Mouse (Mus musculus): Measurements from ENCODE around the gene Gad2. TPM values are rescaled to one million over a fixed set of nuclear protein-coding genes. Genes with fewer than 3 reads are reported as not detected.

Gad2 gene
- polyA plus RNA-seq, 1 experiment from 2014 or later: 0.03 TPM

DNA sequence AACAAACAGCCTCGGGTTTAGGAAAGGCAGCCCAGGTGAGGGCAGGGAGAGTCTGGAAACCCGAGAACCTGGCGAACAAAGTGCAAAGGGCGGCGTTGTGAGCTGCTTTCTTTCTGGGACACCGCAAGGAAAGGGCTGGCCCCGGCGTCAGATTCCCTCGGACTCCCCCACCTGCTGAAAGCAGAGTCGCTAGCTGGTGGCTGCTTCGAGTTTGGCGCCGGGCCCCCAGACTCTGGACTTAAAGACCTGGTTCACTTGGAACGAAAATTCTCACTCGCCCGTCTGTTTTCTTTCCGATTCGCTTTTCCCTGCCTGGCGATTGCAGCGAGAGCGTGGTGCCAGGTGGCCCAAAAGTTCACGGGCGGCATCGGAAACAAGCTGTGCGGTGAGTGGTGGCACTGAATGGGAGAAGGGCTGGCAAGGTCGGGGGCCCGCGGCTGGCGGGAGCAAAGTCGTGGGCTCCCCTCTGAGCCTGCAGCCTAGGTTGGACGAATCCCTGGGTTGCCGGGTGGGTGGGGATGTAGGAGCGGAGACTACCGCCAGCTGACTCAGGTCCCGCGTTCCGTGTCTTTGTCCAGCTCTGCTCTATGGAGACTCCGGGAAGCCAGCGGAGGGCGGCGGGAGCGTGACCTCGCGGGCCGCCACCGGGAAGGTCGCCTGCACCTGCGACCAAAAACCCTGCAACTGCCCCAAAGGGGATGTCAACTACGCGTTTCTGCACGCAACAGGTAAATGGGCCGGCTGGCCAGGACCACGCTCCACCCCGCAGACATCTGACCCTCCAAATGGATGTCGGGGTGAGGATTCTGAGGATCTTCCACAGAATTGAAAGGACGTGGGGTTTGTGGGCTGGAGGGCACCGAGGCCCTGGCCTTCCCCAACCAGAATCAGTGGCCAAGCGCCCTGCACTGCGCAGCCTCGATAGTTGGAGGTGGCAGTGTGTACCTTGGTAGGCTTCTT is 1.4 kb downstream of the Gad2 start:
- WGBS: under 1% methylated on average over 60 of the region's 60 CpGs
- DNase-seq (ENCODE audit: low spot score): peak; percentile 58

GRCm38 (mm10) chr2:22624188-22624975 is 2.4 kb downstream of the Gad2 start:
- 3% methylated on average over 27 of the region's 27 CpGs for WGBS
- no peak overlapping the region for H3K4me3 ChIP-seq
- H3K9me3 ChIP-seq (replicated peaks): no peaks in the 10 kb centered on the region
- H3K36me3 ChIP-seq: no peaks in the 10 kb centered on the region
- H3K27me3 ChIP-seq (ENCODE audit: low read depth, poor library complexity, severe bottlenecking): peaks cover 96% of the 10 kb centered on the region
- H3K4me1 ChIP-seq: peaks cover 25% of the 10 kb centered on the region
- H3K27ac ChIP-seq: no peak overlapping the region
- DNase-seq (ENCODE audit: low spot score): peak; percentile 39

More for the DNA sequence above, 1.4 kb downstream of the Gad2 start:
- Histone ChIP-seq H3K4me1 (peaks cover 25% of the 10 kb centered on the region), H3K27me3 (ENCODE audit: low read depth, poor library complexity, severe bottlenecking) (peaks cover 100% of the 10 kb centered on the region), H3K36me3 (no peaks in the 10 kb centered on the region), H3K27ac (no peak overlapping the region), H3K4me3 (peak overlapping the region; percentile 46), H3K9me3 (replicated peaks) (no peaks in the 10 kb centered on the region)

GRCm38 (mm10) chr2:22625096-22625960 is 3.3 kb downstream of the Gad2 start:
- no peaks in the 10 kb centered on the region for H3K9me3 ChIP-seq (replicated peaks)
- H3K4me3 ChIP-seq: no peak overlapping the region
- 10% methylated on average over 16 of the region's 16 CpGs for WGBS
- no peak overlapping the region for H3K27ac ChIP-seq
- peaks cover 25% of the 10 kb centered on the region for H3K4me1 ChIP-seq
- H3K27me3 ChIP-seq (ENCODE audit: low read depth, poor library complexity, severe bottlenecking): peaks cover 87% of the 10 kb centered on the region
- DNase-seq (ENCODE audit: low spot score): no peak
- no peaks in the 10 kb centered on the region for H3K36me3 ChIP-seq

DNA sequence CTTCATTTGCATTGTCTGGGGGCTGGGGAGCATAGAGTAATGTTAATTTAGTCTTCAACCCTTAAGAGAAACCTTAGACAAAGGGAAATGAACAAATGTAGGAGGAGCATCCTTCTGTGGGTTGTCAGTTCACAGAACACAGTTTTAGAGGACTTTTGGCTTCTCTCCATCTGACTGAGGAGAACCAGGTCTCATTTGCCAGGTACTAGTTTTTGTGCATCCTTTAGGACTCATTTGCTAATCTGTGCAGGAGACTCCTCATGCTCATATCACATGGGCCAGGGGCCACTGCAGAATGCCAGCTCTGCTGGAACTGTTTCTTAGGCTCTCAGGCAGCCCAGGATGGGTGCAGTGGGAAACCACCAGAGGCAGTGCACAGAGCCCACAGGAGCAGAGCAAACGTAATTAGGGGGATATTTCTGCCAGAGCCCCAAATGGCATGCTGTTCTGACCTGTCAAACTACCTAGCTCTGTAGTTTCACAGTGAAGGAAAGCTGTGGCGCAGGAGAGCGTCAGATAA is 5.2 kb downstream of the Gad2 start:
- no peaks in the 10 kb centered on the region for H3K36me3 ChIP-seq
- H3K27ac ChIP-seq: no peak overlapping the region
- H3K27me3 ChIP-seq (ENCODE audit: low read depth, poor library complexity, severe bottlenecking): peaks cover 71% of the 10 kb centered on the region
- WGBS: 33% methylated on average over 3 of the region's 3 CpGs
- no peak overlapping the region for H3K4me3 ChIP-seq
- DNase-seq (ENCODE audit: low spot score): no peak
- H3K4me1 ChIP-seq: peaks cover 17% of the 10 kb centered on the region
- H3K9me3 ChIP-seq (replicated peaks): no peaks in the 10 kb centered on the region

GRCm38 (mm10) chr2:22627819-22628432 is 5.9 kb downstream of the Gad2 start:
- peaks cover 10% of the 10 kb centered on the region for H3K4me1 ChIP-seq
- H3K27ac ChIP-seq: no peak overlapping the region
- 36% methylated on average over 5 of the region's 5 CpGs for WGBS
- DNase-seq (ENCODE audit: low spot score): no peak
- H3K36me3 ChIP-seq: no peaks in the 10 kb centered on the region
- H3K9me3 ChIP-seq (replicated peaks): no peaks in the 10 kb centered on the region
- no peak overlapping the region for H3K4me3 ChIP-seq
- H3K27me3 ChIP-seq (ENCODE audit: low read depth, poor library complexity, severe bottlenecking): peaks cover 64% of the 10 kb centered on the region

DNA sequence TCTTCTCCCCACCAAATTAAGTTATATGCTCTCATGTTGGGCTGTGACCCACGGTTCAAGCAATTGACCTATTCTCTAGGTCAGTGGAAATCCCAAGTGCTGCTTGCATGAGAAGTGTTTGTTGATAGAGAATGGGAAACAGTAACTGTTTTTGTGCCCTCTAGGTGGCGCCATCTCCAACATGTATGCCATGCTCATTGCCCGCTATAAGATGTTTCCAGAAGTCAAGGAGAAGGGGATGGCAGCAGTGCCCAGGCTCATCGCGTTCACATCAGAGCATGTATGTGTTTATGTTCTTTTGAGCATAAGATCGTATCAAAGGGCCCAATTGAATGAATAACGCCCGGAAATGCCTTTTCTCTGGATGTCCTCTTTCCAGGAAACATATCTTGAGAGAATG is 12.8 kb downstream of the Gad2 start:
- peak; percentile 39 for DNase-seq (ENCODE audit: low spot score)
- H3K9me3 ChIP-seq (replicated peaks): no peaks in the 10 kb centered on the region

GRCm38 (mm10) chr2:22646134-22646533 is 24.1 kb downstream of the Gad2 start:
- H3K4me3 ChIP-seq: no peak overlapping the region
- no peaks in the 10 kb centered on the region for H3K9me3 ChIP-seq (replicated peaks)
- H3K36me3 ChIP-seq: no peaks in the 10 kb centered on the region
- DNase-seq (ENCODE audit: low spot score): no peak
- no peaks in the 10 kb centered on the region for H3K4me1 ChIP-seq
- no peaks in the 10 kb centered on the region for H3K27me3 ChIP-seq (ENCODE audit: low read depth, poor library complexity, severe bottlenecking)
- no peak overlapping the region for H3K27ac ChIP-seq
- 75% methylated on average over 1 of the region's 1 CpGs for WGBS

More for the DNA sequence above, 12.8 kb downstream of the Gad2 start:
- 39% methylated on average over 8 of the region's 8 CpGs for WGBS
- Histone ChIP-seq H3K4me1 (no peaks in the 10 kb centered on the region), H3K27me3 (ENCODE audit: low read depth, poor library complexity, severe bottlenecking) (0 out of 2 replicates have a peak, but pooled peaks cover 3% of the 10 kb centered on the region), H3K36me3 (no peaks in the 10 kb centered on the region), H3K4me3 (no peak overlapping the region), H3K27ac (no peak overlapping the region)

DNA sequence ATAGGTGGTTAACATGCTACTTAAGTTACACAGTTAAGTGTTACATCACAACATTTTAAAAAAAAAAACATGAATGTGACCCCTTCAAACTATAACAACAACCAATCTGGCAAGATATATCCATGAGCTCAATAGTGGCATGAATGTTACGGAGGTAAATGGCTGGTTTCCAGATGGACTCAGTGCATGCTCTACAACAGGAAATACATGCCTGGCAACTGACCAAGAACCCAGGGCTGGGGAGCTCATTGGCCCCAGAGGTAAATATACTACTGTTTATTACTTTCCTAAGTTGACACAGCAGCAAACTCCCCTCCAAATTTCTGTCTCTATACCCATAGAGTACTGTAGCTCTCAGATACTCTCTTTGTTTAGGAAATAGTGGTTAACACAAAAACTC is 26.4 kb downstream of the Gad2 start:
- H3K9me3 ChIP-seq (replicated peaks): no peaks in the 10 kb centered on the region
- H3K27ac ChIP-seq: no peak overlapping the region
- 95% methylated on average over 1 of the region's 1 CpGs for WGBS
- H3K27me3 ChIP-seq (ENCODE audit: low read depth, poor library complexity, severe bottlenecking): no peaks in the 10 kb centered on the region
- H3K4me3 ChIP-seq: no peak overlapping the region
- no peaks in the 10 kb centered on the region for H3K36me3 ChIP-seq
- DNase-seq (ENCODE audit: low spot score): no peak
- H3K4me1 ChIP-seq: no peaks in the 10 kb centered on the region

- Histone ChIP-seq H3K4me3 (no peak overlapping the region), H3K27ac (no peak overlapping the region), H3K9me3 (replicated peaks) (no peaks in the 10 kb centered on the region), H3K36me3 (no peaks in the 10 kb centered on the region), H3K4me1 (no peaks in the 10 kb centered on the region), H3K27me3 (ENCODE audit: low read depth, poor library complexity, severe bottlenecking) (no peaks in the 10 kb centered on the region)
- no peak for DNase-seq (ENCODE audit: low spot score)
- WGBS: 88% methylated on average over 4 of the region's 4 CpGs
Measured at GRCm38 (mm10) chr2:22651826-22652225, 29.8 kb downstream of the Gad2 start.

DNA sequence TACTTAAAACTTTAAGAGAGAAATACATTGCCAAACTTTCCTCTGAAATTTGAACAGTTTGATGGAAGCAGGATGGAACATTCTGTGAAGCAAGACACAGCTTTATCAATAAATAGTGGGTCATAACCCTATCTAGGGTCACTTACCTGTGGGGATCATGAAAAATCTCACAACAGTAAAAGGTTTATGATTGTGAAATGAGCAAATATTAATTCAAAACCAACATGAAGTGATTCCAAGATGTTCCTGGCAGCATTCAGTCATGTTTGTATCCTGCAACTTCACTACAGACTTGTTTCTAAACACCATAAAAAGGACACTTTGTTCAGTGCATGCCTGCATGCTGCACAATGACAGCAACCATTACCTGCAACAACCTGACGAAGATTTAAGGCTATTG is 41.7 kb downstream of the Gad2 start:
- 72% methylated on average over 1 of the region's 1 CpGs for WGBS
- no peak overlapping the region for H3K27ac ChIP-seq
- no peaks in the 10 kb centered on the region for H3K4me1 ChIP-seq
- H3K9me3 ChIP-seq (replicated peaks): no peaks in the 10 kb centered on the region
- no peak overlapping the region for H3K4me3 ChIP-seq
- no peaks in the 10 kb centered on the region for H3K27me3 ChIP-seq (ENCODE audit: low read depth, poor library complexity, severe bottlenecking)
- DNase-seq (ENCODE audit: low spot score): no peak
- H3K36me3 ChIP-seq: no peaks in the 10 kb centered on the region

GRCm38 (mm10) chr2:22670415-22670814 is 48.4 kb downstream of the Gad2 start:
- no peak for DNase-seq (ENCODE audit: low spot score)
- H3K4me1 ChIP-seq: no peaks in the 10 kb centered on the region

DNA sequence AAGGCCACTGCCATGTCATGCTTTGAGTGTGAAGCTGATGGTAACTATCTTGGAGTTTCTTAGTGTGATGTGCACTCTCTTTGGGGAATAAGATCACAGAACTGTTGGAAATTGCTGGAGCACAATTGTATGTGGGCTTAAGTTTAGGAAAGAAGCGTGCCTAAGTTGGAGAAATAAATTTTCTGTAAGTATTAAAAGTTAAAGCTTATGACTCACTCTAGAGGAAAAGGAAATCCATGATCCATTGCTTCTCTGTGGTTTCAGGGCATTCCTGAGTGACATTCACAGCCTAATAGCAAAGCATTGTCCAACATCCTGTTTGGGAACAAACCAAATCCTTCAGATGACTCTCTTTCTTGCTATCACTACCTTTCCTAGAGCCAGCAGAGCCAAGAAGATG is 49.3 kb downstream of the Gad2 start:
- H3K27ac ChIP-seq: no peak overlapping the region
- no peaks in the 10 kb centered on the region for H3K36me3 ChIP-seq
- H3K4me1 ChIP-seq: no peaks in the 10 kb centered on the region
- H3K9me3 ChIP-seq (replicated peaks): no peaks in the 10 kb centered on the region
- no peak for DNase-seq (ENCODE audit: low spot score)
- no peaks in the 10 kb centered on the region for H3K27me3 ChIP-seq (ENCODE audit: low read depth, poor library complexity, severe bottlenecking)
- H3K4me3 ChIP-seq: no peak overlapping the region
- 75% methylated on average over 1 of the region's 1 CpGs for WGBS

More at GRCm38 (mm10) chr2:22670415-22670814, 48.4 kb downstream of the Gad2 start:
- Histone ChIP-seq H3K27me3 (ENCODE audit: low read depth, poor library complexity, severe bottlenecking) (no peaks in the 10 kb centered on the region), H3K4me3 (no peak overlapping the region), H3K27ac (no peak overlapping the region), H3K36me3 (no peaks in the 10 kb centered on the region), H3K9me3 (replicated peaks) (no peaks in the 10 kb centered on the region)
- WGBS: 92% methylated on average over 2 of the region's 2 CpGs
